Mouse (Mus musculus): ENCODE measurements around the gene Syf2.

Syf2 gene

DNA sequence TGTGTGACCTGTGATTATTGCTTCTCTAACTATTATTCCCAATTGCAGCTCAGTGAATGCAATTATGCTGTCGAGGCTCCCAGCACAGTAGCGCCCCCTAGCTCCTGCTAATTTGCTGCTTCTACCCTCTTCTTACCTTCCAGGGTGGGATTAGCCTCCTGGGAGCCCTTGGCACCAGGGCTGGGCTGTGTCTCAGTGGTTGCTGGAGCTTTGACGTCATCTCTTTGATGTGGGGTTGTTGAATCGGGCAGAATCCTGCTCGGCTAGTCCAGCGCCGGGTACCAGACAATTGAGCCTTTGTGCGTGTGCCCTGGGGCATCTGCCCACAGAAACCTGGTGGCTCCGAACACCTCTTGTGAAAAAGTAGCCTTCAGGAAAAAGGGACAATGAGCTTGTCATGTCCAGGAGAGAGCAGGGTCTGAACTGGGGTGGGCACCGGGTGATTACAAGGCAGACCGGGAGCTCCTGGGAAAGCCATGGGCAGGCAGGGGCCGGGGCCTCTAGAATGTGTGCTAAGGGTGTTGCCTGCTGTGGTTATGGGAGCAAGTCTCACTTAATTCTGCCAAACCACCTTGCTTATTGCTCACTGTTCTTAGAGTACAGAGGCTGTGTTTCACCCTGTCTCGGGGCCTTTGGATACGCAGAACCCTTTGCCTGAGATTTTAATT lies 44.7 kb downstream of the Syf2 start:
- no peak for DNase-seq (ENCODE audit: low spot score in 2 of 2)

- DNase-seq (ENCODE audit: low spot score in 2 of 2): no peak
Measured at GRCm38 (mm10) chr4:134975929-134976308, 45.2 kb downstream of the Syf2 start.

DNA sequence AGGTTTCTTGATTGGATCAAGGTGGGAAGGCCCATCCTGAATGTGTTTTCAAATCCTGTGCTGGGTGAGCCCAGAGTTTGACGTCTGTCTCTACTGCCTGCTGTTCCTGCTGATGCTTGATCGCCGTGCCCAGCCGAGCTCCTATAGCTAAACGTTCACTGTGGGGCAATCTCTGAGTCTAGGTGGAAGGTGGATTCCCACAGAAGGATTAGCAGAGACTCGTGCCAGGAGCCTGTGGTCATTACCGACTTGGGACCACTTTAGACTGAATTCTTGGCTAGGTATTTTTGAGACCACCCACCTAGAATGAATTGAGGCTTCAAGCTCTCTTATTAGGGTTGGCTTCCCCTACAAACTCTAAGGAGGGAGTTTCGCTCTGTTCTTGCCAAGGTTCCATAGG lies 48.2 kb downstream of the Syf2 start:
- DNase-seq (ENCODE audit: low spot score in 2 of 2): no peak

GRCm38 (mm10) chr4:134981959-134982431 lies 51.3 kb downstream of the Syf2 start:
- DNase-seq (ENCODE audit: low spot score in 2 of 2): no peak

DNA sequence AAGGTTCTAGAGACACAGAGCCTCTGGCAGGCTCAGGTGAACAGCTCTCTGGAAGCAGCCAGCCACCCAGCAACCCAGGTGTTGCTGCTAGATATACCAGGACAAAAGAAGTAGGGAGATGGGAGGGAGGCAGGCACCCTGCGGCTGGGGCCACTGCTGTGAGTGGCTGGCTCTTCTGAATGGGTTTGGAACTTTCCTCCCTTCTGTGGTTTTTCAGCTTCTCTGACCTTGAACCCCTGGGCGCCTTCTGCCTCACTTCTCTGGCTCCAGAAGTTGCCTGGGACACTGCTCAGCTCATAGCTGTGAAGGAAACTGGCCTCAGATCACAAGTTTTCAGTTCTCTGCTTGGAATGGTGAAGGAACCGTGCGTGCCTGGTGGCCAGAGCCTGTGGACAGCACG lies 52.4 kb downstream of the Syf2 start:
- no peak for DNase-seq (ENCODE audit: low spot score in 2 of 2)

GRCm38 (mm10) chr4:134984555-134984954 lies 53.9 kb downstream of the Syf2 start:
- peak in 1 of 2 experiments; percentile 37 for DNase-seq (ENCODE audit: low spot score in 2 of 2)

GRCm38 (mm10) chr4:134985626-134986335 lies 55.1 kb downstream of the Syf2 start:
- no peak for DNase-seq (ENCODE audit: low spot score in 2 of 2)

GRCm38 (mm10) chr4:134986336-134986635 lies 55.6 kb downstream of the Syf2 start:
- DNase-seq (ENCODE audit: low spot score in 2 of 2): no peak

DNA sequence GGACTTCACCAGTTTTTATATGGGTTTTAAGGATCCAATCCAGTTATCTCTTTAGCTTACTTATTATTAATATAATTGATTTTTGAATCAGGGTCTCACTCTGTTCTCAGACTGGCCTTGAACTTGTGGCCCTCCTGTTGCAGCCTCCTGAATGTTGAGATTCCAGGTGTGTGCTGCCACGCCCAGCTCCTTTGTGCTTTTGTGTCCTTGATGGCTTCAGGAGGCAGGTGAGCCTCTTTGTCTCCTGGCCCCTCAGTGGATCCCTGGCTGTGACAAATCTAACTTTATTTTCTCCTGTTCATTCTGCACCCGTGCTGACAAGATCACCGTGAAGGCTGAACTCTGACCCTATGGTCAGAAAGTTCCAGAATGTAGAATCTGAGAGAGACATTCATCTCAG lies 56.3 kb downstream of the Syf2 start:
- DNase-seq (ENCODE audit: low spot score in 2 of 2): no peak
